Mouse (Mus musculus) megakaryocyte, embryonic 14.5 days (primary cell): ENCODE measurements at regions not wholly inside any gene's neighbourhood (a gene's known extent, or its start where the extent isn't known, plus 50 kb on each side); places are given as distances from the start of the nearest gene placed in this dataset.

Source experiments
- H3K27me3 ChIP-seq: replicated peaks from 2 replicates; pipeline ENCODE3; 2012; ENCODE audit warnings: inconsistent platforms
- H3K36me3 ChIP-seq: replicated peaks from 2 replicates; pipeline ENCODE3; 2012; ENCODE audit warnings: low read length, inconsistent platforms, mixed read lengths
- H3K4me1 ChIP-seq: 2 replicates; pipeline ENCODE4 v1.6.1; 2012; ENCODE audit warnings: inconsistent platforms
- H3K4me3 ChIP-seq: replicated peaks from 2 replicates; pipeline ENCODE3; 2012; ENCODE audit warnings: moderate library complexity, mild to moderate bottlenecking, inconsistent platforms
- H3K9me3 ChIP-seq: 2 replicates; pipeline ENCODE4 v1.6.1; 2012; ENCODE audit warnings: inconsistent platforms
- FLI1 ChIP-seq: IDR thresholded peaks from 2 replicates; pipeline ENCODE4 v1.6.1; 2012; ENCODE audit warnings: low read length, inconsistent platforms, mixed read lengths
- GATA1 ChIP-seq: IDR thresholded peaks from 3 replicates; pipeline ENCODE4 v1.6.1; 2012; ENCODE audit warnings: mixed read lengths, low read length, inconsistent platforms, borderline replicate concordance

DNA sequence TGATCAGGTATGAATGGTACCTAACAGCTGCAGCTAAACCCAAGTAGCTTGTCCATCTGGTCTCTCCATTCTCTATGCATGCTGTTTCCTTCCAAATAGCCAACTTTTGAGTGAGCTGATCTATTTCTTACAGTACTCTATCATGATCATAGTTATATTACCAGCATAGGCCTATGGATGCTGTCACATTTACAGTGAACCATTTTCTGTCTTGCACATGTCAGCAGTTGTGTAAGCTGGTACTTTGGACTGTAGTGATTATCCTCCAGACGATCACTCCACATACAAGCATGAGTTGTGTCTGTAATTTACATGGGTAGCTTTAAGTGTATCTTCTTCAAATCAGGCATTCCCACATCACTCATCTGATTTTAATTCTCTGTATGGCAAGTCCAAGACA, 158.2 kb upstream of the Mctp2 start:
- H3K4me3 ChIP-seq = no peak overlapping the region
- TF ChIP-seq FLI1 (no peak), GATA1 (no peak)
- no peaks in the 10 kb centered on the region for H3K36me3 ChIP-seq

DNA sequence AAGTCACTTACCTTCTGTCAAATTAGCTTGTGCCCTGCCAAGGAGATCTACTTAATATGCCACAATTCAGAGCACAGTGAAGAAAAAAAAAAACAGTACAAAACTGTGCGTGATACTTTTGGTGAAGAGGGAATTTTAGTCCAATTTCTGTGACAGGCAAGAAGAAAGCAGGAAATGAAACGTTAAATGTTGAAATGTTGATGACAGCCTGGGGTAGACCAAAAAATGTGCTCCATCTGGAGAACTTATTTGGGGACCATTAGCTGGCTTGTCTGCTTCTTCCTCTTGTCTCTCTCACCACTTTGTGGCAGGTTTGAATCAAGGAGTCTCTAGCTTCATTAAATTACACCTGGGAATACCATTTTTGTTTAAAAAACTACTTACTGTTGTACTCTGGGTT, 163.3 kb upstream of the Mctp2 start:
- H3K4me1 ChIP-seq = no peaks in the 10 kb centered on the region
- no peaks in the 10 kb centered on the region for H3K36me3 ChIP-seq
- no peaks in the 10 kb centered on the region for H3K27me3 ChIP-seq
- no peak overlapping the region for H3K4me3 ChIP-seq
- peaks cover 20% of the 10 kb centered on the region for H3K9me3 ChIP-seq
- TF ChIP-seq GATA1 (no peak), FLI1 (no peak)

More for the DNA sequence above, 158.2 kb upstream of the Mctp2 start:
- H3K27me3 ChIP-seq = no peaks in the 10 kb centered on the region
- H3K4me1 ChIP-seq = no peaks in the 10 kb centered on the region
- peaks cover 12% of the 10 kb centered on the region for H3K9me3 ChIP-seq

DNA sequence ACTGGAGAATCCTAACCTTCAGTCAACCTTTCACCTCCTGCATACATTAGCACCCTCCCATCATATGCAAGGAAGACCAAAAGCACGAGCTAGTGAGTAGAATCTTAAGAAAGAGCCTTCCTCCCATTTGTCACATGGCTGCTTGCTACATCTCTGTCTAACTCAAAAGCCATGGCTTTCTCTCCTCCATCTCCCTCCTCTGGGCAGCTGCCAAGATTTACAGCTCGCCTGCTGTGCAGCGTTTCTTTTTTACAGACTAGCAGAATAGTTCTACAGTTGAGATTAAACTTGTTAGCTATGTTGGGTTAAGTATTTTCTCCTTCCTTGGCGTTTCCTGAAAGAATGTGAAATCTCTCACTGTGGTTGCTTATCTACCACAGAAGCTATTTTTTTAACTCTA, 168.3 kb upstream of the Mctp2 start:
- Histone ChIP-seq H3K36me3 (no peaks in the 10 kb centered on the region), H3K9me3 (peaks cover 8% of the 10 kb centered on the region)

DNA sequence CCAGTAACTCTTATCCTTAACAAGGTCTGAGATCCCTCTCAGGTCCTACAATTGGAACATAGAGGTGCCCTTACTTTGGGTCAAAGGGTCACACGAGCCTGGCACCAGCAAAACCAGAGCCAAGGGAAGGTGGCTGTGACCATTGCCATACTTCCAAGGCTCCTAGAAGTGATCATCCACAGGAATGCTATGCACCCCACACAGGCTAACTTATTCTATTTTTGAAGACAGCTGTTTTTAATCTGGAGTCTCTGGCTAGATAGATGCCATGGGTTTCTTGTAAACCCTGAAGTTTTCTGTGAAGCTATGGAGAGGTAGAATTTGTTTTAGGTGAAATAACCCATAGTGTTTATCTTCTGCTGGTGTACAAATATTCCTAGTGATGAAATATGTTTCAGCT, 172.5 kb upstream of the Mctp2 start:
- no peak for TF ChIP-seq FLI1
- no peak for TF ChIP-seq GATA1
- Histone ChIP-seq H3K9me3 (peaks cover 5% of the 10 kb centered on the region), H3K4me1 (no peaks in the 10 kb centered on the region), H3K4me3 (no peak overlapping the region), H3K36me3 (no peaks in the 10 kb centered on the region), H3K27me3 (no peaks in the 10 kb centered on the region)

More for the DNA sequence above, 168.3 kb upstream of the Mctp2 start:
- Histone ChIP-seq H3K27me3 (no peaks in the 10 kb centered on the region), H3K4me1 (no peaks in the 10 kb centered on the region), H3K4me3 (no peak overlapping the region)
- TF ChIP-seq FLI1 = no peak
- TF ChIP-seq GATA1 = no peak

DNA sequence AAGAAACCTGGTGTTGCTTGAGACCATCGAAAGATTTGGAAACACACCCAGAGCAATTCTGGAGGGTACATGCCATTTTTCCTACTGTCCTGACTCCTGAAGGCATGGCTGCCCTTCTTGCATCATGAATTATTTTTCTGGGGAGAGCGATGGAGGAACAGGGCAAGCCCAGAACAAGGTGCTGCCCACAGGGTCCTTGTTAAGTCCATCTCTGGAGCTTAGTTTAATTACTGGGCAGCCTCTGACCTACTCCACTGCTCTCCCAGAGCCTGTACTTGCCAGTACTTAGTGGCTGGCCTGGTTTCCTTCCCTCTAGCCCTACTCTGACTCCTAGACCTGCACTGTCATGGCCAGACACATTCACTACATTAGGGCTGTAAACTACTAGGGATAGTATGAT, 174.9 kb upstream of the Mctp2 start:
- Histone ChIP-seq H3K4me3 (no peak overlapping the region), H3K9me3 (no peaks in the 10 kb centered on the region), H3K4me1 (no peaks in the 10 kb centered on the region), H3K27me3 (no peaks in the 10 kb centered on the region), H3K36me3 (no peaks in the 10 kb centered on the region)
- TF ChIP-seq GATA1 (no peak), FLI1 (no peak)

DNA sequence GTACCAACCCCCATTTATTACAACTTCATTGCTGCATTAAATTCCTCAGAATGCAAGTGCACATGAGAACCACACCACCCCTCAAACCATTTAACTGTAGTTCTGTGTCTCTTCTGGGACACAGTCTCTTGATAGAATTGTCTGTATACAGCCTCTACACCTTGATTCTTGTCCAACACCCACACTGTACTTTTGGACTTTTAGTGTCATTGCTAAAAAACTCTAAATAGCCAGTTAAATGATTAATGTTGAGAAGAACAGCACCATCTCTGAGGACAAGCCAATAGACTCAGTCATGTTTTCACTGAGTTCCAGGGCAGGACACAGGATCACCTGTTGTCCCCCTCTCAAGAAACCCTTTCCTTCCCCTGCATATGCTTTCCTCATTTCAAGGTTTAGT, 183.8 kb upstream of the Mctp2 start:
- TF ChIP-seq FLI1 (no peak), GATA1 (no peak)
- Histone ChIP-seq H3K9me3 (no peaks in the 10 kb centered on the region), H3K36me3 (no peaks in the 10 kb centered on the region), H3K4me3 (no peak overlapping the region), H3K4me1 (no peaks in the 10 kb centered on the region), H3K27me3 (no peaks in the 10 kb centered on the region)

DNA sequence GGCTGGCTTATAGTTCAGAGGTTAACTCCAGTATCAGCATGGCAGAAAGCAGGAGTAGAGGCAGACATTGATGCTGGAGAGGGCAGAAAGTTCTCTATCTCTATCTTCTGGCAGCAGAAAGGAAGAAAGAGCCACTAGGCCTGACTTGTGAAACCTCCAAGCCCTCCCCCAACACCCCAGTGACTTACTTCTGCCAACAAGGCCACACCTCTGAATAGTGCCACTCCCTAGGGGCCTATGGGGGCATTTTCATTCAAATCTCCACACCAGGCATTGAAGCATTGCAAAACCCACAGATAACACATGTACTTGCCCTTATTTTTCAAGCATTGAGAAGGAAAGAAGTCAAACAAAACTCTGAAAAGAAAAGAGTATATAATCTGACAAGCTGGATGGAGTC, 186.9 kb upstream of the Mctp2 start:
- Histone ChIP-seq H3K4me1 (no peaks in the 10 kb centered on the region), H3K4me3 (no peak overlapping the region), H3K9me3 (no peaks in the 10 kb centered on the region)

DNA sequence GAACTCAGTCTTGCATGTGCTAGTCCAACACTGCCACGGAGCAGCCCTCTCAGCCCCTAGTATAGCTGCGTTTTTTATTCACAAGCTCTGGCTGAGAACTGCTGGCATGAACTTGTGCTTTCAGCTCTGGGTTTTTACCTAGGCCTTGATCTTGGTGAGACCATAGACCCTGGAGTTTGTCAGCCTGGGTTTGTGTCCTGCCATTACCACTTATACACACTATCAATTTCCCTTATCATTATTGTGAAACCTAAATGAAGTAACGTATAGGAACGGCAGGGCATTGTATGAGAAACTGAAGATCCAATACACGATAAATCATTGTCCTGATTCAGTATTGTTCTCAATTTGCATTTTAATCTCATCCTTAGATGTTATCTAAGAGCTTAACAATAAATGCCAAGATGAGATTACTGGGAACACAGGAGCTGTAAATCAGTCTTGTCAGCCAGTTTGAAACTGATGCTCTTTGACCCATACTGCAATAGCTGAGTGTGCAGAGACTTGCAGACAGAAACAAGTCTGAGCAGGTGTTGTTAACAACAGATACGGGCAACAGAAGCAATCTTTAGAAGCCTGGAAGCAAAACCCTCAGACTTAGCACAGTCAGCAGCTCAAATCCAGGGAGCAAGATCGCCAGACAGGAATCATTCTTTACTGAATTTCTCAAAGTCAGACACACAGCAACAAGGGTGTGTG, 190.7 kb upstream of the Mctp2 start:
- TF ChIP-seq GATA1 = no peak
- TF ChIP-seq FLI1 = no peak
- no peaks in the 10 kb centered on the region for H3K36me3 ChIP-seq
- no peaks in the 10 kb centered on the region for H3K27me3 ChIP-seq
- no peaks in the 10 kb centered on the region for H3K4me1 ChIP-seq
- no peaks in the 10 kb centered on the region for H3K9me3 ChIP-seq
- H3K4me3 ChIP-seq = no peak overlapping the region

More for the DNA sequence above, 186.9 kb upstream of the Mctp2 start:
- TF ChIP-seq FLI1 = no peak
- TF ChIP-seq GATA1 = no peak
- H3K27me3 ChIP-seq = no peaks in the 10 kb centered on the region
- H3K36me3 ChIP-seq = no peaks in the 10 kb centered on the region

DNA sequence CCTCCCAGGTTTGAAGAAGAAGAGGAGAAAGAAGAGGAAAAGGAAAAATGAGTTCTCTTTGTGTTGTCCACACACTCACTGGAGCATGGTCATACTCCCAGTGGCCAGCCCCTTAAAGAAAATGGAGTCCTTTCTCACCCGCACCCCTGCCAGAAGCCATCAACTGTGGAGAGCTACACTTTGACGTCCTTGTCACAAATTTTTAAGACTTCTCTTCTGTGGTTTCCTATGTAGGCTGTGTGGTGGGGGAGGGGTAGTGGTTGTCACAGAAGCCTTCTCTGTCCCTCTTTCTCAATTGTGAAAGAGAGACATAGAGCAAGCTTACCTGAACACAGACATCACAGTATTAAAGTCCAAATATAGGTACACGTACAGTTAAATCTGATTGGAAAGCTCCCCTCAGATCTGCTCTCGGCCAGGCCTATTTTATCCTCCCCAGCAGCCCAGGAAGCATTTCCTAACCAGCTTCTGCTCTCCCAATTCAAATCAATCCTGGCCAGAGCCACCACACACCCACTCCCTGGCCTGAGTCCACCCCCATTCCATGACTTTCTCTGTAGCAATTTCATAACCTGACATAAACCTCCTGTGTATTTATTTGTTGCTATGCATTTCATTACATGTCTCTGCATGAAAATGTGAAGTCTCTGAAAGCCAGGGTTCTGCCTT, 192.3 kb upstream of the Mctp2 start:
- Histone ChIP-seq H3K27me3 (no peaks in the 10 kb centered on the region), H3K4me3 (no peak overlapping the region), H3K36me3 (no peaks in the 10 kb centered on the region), H3K4me1 (no peaks in the 10 kb centered on the region), H3K9me3 (no peaks in the 10 kb centered on the region)
- no peak for TF ChIP-seq FLI1
- TF ChIP-seq GATA1 = no peak

DNA sequence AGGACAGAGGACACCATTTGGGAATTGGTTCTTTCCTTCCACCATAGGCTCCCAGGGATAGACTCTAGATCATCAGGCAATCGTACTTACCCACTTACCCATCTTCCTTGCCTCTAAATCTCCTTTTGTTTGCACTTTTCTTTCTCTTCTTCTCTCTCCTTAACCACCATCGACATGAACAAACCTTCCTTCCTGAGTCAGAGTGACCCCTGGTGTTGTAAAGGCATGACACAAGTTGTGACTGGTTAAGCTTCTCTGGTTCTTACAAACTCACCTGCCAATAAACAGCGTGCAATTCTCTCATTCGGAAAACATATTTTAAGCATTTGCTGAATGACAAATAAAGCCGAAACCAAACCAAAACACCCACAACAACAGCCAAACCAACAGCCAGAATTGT, 193.4 kb upstream of the Mctp2 start:
- Histone ChIP-seq H3K9me3 (no peaks in the 10 kb centered on the region), H3K36me3 (no peaks in the 10 kb centered on the region)
- no peak for TF ChIP-seq GATA1
- no peak for TF ChIP-seq FLI1

DNA sequence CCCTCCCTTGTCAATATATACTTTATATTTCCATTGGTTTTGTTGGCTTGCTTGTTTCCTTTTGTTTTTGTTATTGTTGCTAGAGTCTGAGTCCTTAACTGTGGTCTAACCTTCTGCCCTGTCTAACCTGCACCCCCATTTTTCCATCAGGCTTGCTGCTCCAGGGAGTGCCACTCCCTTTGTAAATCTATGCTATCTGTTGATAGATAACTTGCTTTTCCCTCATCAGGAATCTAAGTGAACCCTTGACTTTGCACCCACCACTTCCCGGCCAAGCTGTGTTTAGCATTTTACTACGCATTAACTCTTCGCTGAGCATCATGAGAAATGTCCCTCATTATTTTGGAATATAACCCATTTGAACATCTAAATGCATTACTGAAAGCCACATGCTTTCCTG, 193.8 kb upstream of the Mctp2 start:
- Histone ChIP-seq H3K27me3 (no peaks in the 10 kb centered on the region), H3K4me3 (no peak overlapping the region), H3K4me1 (no peaks in the 10 kb centered on the region), H3K9me3 (no peaks in the 10 kb centered on the region), H3K36me3 (no peaks in the 10 kb centered on the region)
- no peak for TF ChIP-seq FLI1
- no peak for TF ChIP-seq GATA1

More for the DNA sequence above, 193.4 kb upstream of the Mctp2 start:
- no peak overlapping the region for H3K4me3 ChIP-seq
- H3K27me3 ChIP-seq = no peaks in the 10 kb centered on the region
- H3K4me1 ChIP-seq = no peaks in the 10 kb centered on the region
